Mouse (Mus musculus) adrenal gland, postnatal 14 days (tissue): ENCODE measurements around the gene Fcrlb. TPM values are rescaled to one million over a fixed set of nuclear protein-coding genes. Genes with fewer than 3 reads are reported as not detected.
"Not testable (repeated sequence)": the region's sequence is repeated elsewhere in the genome, so short reads cannot be mapped to it uniquely, and the experiment has no call there.

Experiments
- DNase-seq: peaks from one replicate; pipeline ENCODE4 v3.0.0; 2021; ENCODE audit warnings: mixed read lengths
- long read RNA-seq, 2 experiments: library from polyadenylated mRNA; stranded (forward); transcript quantifications; one replicate each; pipeline ENCODE4 v2.0.0; 2021
- total RNA-seq: library from RNA; stranded (reverse); gene quantifications from 2 replicates; pipeline ENCODE4 v1.2.3, GENCODE M21; 2021

Fcrlb gene
- total RNA-seq: not detected in 2 replicates
- long read RNA-seq, experiment 1: 0 reads
- long read RNA-seq, experiment 2: 0 reads

DNA sequence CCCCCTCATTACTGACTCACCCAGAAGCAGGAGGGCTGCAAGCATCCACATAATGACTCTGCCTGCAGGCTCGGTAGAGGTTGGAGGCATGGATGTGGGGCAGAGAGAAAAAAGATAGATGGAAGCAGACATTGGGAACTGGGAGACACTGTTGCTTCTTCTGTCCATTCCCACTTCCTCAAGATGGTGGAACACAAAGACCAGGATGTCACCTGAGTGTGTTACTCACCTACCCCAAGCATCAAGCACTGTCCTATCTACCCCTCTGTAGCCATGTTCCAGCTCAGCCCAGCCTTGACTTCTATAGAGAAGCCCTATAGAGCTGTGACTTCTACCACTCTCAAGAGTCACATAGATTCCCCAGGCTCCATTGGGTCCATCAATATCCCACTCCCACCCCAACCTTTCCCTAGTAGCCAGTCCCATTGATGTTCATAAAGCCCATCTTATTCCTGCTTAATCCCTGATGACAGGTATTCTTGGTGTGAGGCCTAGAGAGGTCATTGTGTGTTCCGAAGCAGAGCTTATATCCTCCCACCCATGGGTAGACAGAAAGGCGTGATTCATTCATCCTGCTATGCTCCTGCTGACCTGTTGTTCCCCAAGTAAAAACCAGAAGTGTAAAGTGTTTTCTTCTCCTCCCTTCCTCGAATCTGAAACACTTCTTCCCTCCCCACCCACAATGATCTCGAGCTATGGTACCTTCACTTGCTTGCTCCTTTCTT, at the start of gene Fcrlb:
Fcrlb (minus strand) TSS at position 51 of the 725 bp plus-strand sequence.
- DNase-seq: no peak

DNA sequence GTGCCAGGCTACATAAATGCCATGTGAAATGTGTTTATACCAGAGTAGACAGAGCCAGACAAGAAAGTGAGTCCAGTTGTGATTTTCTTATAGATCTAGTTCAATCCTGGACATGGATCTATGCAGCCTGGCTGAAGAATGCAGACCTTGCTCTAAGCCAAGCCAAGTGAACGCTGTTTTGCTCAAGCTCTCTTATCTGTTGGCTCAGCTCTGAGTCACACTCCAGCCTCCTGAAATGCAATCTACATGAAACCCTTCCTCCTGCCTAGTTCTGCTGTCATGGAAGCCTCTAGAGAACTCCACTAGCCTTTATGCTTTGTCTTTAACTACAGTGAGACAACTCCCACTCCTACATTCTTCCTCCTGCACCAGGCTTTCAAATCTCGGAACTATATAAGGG, 49.6 kb upstream of the Fcrlb start:
- peak; percentile 53 for DNase-seq

DNA sequence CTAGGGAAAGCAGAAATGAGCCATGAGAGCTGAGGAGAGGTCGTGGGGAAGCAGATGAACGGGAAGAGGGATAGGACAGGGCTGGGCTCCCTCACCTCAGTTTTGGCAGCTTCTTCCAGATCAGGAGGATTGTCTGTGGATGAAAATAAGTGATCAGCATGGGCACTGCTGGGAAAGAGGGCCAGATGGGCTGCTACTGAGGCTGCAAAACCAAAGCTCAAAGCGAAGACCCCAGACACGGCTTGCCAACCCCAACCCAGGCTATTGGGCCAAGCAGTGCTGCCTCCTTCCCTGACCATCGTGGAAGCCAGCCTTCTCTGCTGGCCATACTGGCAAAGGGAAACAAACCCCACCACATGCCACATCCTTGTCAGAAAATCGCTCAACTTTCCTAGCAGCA, 48.4 kb upstream of the Fcrlb start:
- DNase-seq: no peak

DNA sequence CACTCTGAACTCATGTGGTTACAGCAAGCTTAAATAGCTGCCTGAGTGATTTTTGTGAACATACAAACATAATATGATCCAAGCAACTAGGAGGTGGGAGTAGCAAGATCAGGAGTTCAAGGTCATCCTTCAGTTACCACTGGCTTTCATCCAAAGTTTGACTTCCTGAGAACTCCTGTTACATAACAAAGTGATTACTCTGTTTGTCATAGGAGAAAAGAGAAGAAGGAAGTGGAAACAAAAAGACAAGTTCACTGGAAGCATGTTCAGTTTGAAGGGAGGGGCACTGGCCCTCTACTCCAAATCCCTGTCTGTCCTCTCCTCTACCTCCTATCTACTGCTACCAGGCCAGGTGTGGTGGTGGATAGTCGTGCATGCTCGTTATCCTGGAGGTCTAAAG, 47.0 kb upstream of the Fcrlb start:
- DNase-seq: peak; percentile 29

DNA sequence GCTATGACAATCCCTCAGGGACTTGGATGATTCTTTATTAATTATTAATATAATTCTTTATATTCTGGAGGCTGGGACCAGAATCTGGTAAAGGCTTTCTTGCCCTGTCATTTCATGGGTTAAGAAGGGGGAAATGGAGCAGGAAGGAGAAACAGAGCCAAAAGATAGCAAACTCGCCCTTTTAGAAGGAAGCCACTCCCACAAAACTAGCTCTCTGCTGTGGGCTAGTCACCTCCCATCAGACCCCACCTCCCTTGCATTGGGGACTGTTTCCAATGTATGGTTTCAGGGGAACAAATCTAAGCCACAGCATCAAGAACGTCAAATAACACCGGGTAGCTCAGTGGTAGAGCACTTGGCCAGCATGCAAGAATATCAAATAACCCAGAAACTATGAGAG, 45.5 kb upstream of the Fcrlb start:
- no peak for DNase-seq

DNA sequence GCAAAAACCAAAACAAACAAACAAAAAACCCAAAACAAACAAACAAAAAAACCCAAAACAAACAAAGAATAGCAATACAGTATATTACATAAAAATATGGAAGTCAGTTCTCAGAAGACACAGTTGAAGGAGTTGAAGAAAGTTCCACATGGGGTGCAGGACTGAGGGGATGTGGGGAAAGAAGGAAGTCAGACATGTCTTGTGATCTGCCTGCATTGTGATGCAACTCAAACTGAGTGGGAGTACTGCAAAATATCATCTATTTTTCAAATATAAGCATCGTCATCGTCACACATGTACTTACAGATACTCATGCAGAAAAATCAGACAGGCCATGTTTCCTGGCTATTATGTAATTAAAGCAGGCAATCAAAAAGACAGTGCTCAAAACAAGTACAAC, 40.5 kb upstream of the Fcrlb start:
- no peak for DNase-seq

DNA sequence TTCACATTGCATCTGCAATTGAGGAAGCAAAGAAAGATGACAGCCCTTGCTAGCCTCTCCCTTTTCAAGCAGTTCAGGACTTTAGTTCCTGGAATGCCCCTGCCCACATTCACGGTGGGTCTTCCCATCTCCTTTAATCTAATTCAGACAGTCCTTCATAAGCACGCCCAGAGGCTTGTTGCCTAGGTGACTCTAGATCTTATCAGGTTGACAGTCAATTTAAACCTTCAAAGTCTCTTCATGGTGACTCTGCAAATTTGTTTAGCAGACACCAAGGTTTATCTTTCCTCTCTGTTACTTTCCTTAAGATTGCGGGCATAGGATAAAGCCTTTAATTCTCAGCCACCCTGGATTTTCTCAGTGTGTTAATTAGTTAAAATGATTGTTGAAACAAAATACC, 38.0 kb upstream of the Fcrlb start:
- DNase-seq: no peak

DNA sequence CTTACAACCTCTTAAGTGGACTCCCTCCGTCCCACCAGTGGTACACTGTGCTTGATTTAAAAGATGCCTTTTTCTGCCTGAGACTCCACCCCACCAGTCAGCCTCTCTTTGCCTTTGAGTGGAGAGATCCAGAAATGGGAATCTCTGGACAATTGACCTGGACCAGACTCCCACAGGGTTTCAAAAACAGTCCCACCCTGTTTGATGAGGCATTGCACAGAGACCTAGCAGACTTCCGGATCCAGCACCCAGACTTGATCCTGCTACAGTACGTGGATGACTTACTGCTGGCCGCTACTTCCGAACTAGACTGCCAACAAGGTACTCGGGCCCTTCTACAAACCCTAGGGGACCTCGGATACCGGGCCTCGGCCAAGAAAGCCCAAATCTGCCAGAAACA, 32.2 kb upstream of the Fcrlb start:
- DNase-seq: not testable (repeated sequence)

DNA sequence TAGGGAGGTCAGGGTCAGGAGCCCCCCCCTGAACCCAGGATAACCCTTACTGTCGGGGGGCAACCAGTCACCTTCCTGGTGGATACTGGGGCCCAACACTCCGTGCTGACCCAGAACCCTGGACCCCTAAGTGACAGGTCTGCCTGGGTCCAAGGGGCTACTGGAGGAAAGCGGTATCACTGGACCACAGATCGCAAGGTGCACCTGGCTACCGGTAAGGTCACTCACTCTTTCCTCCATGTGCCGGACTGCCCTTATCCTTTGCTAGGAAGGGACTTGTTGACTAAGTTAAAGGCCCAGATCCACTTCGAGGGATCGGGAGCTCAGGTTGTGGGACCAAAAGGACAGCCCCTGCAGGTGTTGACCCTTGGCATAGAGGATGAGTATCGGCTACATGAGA, 31.4 kb upstream of the Fcrlb start:
- DNase-seq: not testable (repeated sequence)

DNA sequence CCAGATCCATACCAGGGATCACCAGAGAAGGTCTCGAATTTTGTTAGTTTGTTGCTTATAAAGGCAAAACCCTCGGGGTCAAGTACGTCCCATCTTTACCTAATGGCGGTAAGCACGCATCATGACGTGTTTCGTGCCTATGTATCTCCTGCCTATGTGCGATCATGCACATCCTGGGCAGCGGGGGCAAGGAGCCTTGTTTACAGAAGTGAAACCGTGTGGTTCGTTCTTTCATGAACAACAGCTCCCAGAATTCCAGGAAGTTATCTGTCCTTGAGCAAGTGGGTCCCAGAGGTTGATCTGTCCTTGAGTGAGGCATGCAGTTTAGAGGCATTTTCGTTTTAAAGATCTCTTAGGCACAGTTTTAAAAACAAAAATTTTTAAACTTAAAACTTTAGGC, 26.5 kb upstream of the Fcrlb start:
- DNase-seq: peak; percentile 31

DNA sequence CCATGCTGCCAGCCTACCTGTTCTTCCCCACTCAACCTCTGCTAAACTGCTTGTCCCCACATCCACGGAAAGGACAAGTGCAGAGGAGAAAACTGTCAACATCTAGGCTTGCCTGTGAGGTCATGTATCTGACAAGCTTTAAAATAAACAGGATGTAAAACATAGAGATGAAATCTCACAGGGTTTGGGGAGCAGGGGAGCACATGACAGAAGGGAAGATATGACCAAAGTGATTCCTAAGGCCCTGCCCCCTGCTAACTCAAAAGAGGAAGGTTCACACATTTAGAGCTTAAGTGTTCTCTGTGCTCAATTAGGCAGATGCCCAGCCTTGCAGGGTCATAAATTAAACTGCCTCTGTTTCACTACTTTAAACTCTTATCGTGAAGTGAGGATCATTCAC, 21.6 kb upstream of the Fcrlb start:
- no peak for DNase-seq

DNA sequence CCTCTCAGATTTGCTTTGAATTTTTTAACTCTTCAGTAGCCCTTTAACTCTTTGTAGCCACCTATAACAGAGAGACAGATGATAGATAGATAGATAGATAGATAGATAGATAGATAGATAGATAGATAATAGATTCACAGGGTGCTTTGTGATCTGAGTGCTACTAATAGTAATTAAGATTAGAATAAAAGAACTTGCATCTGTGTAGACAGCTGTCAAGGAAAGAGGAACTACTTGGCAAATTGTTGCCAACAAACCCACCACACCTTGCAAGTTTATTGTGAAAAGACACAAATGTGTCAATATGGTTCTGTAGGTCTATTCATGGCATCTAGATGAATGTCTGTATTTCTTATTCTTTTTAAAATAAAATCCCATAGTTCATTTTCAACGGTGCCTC, 21.2 kb upstream of the Fcrlb start:
- no peak for DNase-seq

DNA sequence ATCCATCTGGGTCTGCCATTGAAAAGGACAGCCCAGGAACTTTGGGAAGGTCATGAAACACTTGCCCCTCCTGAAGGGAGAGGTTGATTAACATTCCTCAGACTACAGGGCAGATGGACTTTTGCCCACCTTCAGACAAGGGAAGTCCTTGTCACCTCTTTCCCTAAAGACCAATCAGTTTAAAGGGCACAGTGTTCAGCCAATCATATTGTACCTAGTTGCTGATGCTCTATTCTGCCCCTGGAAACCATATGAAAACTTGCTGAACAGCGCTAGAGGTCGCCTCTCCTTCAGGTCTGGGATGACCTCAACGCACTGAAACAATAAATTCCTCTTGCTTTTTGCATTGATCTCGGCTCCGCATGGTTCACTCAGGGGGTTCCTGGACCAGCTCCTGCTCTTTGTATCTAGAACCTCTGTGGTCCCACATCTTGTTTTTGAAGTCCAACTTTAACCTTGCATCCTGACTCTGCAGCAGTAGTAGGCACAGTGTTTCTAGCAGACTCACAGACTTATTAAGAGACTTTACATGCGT, 20.7 kb upstream of the Fcrlb start:
- DNase-seq: no peak

DNA sequence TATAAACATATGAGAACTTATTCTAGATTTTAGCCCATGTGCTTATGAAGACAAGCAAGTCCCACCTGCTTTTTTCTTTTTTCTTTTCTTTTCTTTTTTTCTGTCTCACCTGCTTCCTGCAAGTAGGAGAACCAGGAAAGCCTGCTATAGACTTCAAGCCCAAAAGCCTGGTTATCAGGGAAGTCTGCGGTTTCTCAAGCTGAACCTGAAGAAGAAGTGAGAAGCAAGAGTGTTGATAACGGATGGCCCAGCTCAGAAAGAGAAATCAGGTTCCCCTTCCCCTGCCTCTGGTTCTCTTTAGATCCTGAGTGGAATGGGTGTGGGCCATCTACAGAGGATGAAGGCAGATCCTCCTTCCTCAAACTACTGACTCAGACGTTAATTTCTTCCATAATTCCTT, 19.3 kb upstream of the Fcrlb start:
- no peak for DNase-seq

DNA sequence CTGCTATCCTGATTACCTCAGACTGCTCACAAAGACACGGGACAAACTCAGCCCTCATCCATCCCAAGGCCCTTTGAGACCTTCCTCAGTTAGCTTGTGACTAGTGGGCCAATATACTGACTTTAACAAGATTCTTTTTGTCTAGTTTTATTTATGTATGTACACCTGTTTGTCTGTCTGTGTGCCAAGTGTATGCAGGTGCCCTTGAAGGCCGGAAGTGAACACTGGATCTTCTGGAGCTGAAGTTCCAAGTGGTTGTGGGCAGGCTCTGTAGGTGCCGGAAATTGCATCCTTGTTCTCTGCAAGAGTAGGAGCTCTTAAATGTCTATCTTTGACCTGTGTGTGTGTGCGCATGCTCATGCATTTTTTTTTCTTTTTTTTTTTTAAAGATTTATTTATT, 16.5 kb upstream of the Fcrlb start:
- DNase-seq: no peak

DNA sequence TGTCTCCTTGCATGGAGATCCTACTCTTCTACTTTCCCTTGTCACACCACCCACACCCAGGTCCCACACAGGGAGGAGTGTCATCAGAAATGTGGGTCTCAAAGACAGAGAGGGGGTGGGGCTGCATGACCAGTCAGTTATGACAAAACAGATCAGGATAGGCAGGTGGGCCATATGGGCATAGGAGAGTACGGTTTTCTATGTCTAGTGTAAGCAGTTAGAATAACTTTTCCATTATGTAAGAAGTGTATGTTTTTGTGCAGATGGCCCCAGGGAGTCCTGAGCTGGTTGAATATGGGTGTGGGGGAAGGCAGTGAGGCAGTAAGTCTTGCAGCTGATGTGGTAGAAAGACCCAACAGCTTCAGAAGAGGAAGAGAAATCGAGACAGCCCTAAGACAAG, 15.7 kb upstream of the Fcrlb start:
- no peak for DNase-seq

DNA sequence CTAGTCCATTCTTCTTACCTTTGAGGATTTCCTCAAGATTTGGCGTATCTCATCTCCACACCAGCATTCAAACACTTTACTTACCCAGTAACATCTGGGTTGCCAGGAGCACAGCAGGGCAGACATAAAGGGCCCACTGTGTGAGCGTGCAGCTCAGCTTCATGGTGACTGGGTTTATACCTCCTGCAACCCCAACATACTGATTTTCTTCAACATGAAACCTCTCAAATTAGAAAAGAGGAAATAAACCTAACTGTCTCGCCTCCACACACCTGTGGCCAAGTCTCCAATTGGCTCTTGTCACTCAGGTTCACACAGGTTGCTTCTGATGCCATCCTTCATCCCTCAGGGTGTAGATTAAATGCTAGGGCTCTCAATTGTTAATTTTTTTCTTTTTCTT, 14.6 kb upstream of the Fcrlb start, which contains the start of gene Fcrla:
Fcrla (minus strand) TSS at position 206 of the 400 bp plus-strand sequence.
- no peak for DNase-seq

DNA sequence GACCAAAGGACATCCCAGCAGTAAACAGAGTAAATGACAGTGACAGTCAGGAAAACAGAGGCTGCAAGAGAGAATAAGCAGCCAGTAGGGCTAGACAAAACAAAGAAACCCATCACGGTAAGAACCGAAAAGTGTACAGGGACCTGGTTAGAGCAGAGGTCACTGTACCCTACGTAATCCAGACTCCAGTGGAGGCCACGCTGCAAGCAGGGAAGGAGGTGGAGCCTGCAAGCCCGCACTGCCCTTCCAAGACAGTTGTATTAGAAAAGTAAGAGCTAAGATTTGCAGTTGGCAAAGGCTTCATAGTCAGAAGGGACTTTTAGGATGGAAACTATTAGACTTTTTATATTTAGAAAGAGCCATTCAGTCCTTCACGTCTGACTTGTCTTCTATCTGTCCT, 14.2 kb upstream of the Fcrlb start:
- DNase-seq: no peak

DNA sequence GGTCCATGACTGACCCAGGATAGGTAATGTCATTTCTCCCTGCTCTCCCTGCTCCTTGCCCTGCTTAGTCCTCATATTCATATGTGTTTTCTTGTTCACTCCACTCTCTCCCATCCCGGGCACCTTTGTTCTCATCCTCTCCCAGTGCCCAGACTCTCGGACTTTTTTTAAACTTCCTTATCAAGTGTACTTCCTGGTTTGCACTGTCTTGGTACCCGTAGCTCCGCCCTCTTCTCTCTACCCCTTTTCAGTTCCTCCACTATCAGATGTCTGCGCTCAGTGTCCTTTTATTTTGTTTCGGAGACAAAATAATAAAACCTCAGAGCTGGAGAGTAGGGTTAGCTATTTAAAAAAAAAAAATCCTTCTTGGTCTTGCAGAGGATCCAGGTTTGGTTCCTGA, 11.7 kb upstream of the Fcrlb start:
- no peak for DNase-seq

DNA sequence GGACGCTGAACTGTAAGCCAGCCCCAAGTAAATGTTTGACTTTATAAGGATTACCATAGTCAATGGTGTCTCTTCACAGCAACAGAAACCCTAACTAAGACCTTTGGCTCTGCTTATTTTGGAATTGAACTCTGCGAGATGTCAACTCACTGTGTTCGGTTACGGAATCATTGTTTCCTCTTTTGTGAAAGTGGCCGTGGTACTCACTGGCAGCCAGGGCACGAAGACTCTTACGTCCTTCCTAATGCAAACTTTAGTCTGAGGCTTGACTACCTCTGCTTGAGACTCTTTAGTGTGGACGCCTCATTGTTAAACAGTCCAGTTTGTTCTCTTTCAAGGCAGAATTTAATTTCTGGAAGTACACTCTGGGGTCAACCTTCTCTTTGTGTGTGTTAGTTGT, 6.6 kb upstream of the Fcrlb start:
- no peak for DNase-seq

DNA sequence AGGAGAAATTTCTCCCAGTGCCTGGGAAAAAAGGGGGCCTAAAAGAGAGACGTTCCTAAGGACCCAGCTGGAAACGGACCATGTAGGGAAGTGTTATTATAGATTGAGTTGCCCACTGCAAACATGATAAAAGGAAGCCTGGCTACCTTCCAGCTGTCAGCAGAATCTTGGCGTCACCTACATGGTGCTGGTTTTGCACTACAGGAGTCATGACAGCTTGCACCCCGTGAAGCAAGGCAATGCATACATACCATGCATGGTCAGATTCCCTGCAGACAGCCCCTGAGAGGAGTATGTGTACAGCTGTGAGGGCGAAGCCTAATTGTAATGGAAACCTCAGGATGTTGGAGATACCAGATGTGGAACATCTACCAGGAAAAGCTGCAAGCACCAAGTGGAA, 2.9 kb upstream of the Fcrlb start:
- DNase-seq: no peak

DNA sequence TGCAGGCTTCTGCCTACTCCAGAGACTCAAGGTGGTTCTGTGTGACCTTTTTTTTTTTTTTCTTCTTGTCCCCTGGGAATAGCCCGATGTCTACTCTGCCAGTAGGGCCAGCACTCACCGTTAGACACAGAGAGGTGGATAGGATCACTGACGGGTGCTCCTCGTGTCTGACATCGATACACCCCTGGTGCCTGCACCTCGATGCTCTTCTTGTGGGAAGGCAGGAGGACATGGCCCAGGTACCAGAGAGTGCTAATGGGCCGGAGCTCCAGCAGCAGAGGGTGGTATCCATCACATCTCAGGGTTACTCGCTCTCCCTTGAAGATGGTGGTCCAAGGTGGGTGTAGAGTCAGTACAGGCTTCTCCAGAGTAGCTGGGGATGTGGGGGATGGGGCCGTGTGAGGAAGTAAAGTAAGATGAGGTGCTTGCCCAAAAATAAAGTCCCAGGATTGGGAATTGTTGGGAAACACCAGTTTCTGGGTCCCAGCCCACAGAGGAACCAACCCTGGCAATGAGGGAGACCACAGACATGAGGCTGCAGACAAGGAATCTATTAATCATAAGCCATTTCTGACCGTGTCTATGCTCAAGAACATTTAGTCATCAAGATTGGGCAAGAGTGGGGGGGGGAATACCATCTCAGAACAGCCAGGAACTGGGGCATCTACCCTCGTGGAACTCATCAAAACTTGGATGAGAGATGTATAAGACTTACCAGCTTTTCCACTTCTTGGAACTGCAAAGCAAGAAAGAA, 657 bp downstream of the Fcrlb start:
- peak; percentile 19 for DNase-seq

DNA sequence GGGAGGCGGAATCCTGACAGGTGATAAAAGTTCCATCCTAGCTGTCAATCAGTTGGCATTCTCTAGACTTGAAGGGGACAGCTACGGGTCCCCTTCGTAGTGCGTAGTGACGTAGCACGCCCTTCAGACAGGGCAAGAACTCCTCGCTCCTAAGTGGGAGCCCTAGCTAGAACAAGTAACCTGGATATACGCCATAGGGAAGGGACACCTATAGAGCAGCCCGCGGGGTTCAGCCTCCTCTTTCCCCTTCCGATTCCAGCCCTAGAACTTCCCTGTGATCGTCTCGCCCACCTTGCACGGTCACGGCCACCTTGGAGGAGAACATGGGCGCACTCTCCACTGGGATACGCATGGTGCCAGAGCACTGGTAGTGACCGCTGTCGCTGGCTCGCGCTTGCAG, 4.4 kb downstream of the Fcrlb start:
- no peak for DNase-seq
